Mouse (Mus musculus) liver, adult 2 months (tissue): Measurements from ENCODE around the gene Tgfbi.

Source experiments
- CTCF ChIP-seq: fragments of 200-500 bp; IDR thresholded peaks from 2 replicates; pipeline ENCODE4 v1.5.1; 2011; ENCODE audit warnings: low read depth, low read length, control low read depth
- POLR2A ChIP-seq: fragments of 200-500 bp; IDR thresholded peaks from 2 replicates; pipeline ENCODE4 v1.6.1; 2011; ENCODE audit warnings: low read length, control low read depth; ENCODE audit not compliant: insufficient read depth; ENCODE audit errors: extremely low read depth

- no peak for TF ChIP-seq CTCF
- no peak for TF ChIP-seq POLR2A
Measured at GRCm38 (mm10) chr13:56615223-56615622, 5.9 kb downstream of the Tgfbi start.
